Mouse (Mus musculus) testis, adult 2 months (tissue): ENCODE measurements around the gene Csrp3. TPM values are rescaled to one million over a fixed set of nuclear protein-coding genes. Genes with fewer than 3 reads are reported as not detected.

Source experiments
- H3K27ac ChIP-seq: fragments of 200-500 bp; 2 replicates; pipeline ENCODE4 v1.5.1; 2012; ENCODE audit warnings: low read depth, low read length; ENCODE audit not compliant: control insufficient read depth, insufficient read depth
- H3K27me3 ChIP-seq: fragments of 200-500 bp; 2 replicates; pipeline ENCODE4 v1.6.1; 2012; ENCODE audit warnings: mild to moderate bottlenecking, low read length, moderate library complexity; ENCODE audit not compliant: control insufficient read depth, insufficient read depth
- H3K36me3 ChIP-seq: fragments of 200-500 bp; 2 replicates; pipeline ENCODE4 v1.6.1; 2012; ENCODE audit warnings: mild to moderate bottlenecking, low read length; ENCODE audit not compliant: control insufficient read depth, insufficient read depth
- H3K4me1 ChIP-seq: fragments of 200-500 bp; 2 replicates; pipeline ENCODE4 v1.6.1; 2012; ENCODE audit warnings: low read length; ENCODE audit not compliant: control insufficient read depth, insufficient read depth
- H3K4me3 ChIP-seq: fragments of 200-500 bp; 2 replicates; pipeline ENCODE4 v1.5.1; 2012; ENCODE audit warnings: low read depth, mild to moderate bottlenecking, low read length, moderate library complexity, mixed read lengths; ENCODE audit not compliant: control insufficient read depth
- CTCF ChIP-seq: fragments of 200-500 bp; IDR thresholded peaks from 2 replicates; pipeline ENCODE4 v1.5.1; 2012; ENCODE audit warnings: low read depth, mild to moderate bottlenecking, inconsistent platforms, low read length, moderate library complexity; ENCODE audit not compliant: control insufficient read depth, insufficient read depth, insufficient replicate concordance
- POLR2A ChIP-seq: fragments of 200-500 bp; IDR thresholded peaks from 2 replicates; pipeline ENCODE4 v1.6.1; 2012; ENCODE audit warnings: low read depth, mild to moderate bottlenecking, inconsistent platforms, low read length, moderate library complexity; ENCODE audit not compliant: control insufficient read depth
- polyA plus RNA-seq: library from polyadenylated mRNA; depleted of rRNA; stranded (reverse); fragments of >200 nt; gene quantifications from 2 replicates; pipeline ENCODE4 v1.2.3, GENCODE M21; 2012

Csrp3 gene
- polyA plus RNA-seq, 1 experiment = not detected

- no peak overlapping the region for H3K27ac ChIP-seq
- H3K36me3 ChIP-seq = no peaks in the 10 kb centered on the region
- TF ChIP-seq CTCF = no peak
- no peak for TF ChIP-seq POLR2A
- H3K27me3 ChIP-seq = no peaks in the 10 kb centered on the region
- no peaks in the 10 kb centered on the region for H3K4me1 ChIP-seq
- no peak overlapping the region for H3K4me3 ChIP-seq
Measured at GRCm38 (mm10) chr7:48888751-48889150, 40.9 kb upstream of the Csrp3 start.

- H3K4me3 ChIP-seq = no peak overlapping the region
- H3K4me1 ChIP-seq = no peaks in the 10 kb centered on the region
- no peaks in the 10 kb centered on the region for H3K27me3 ChIP-seq
- no peaks in the 10 kb centered on the region for H3K36me3 ChIP-seq
- no peak overlapping the region for H3K27ac ChIP-seq
- TF ChIP-seq CTCF (no peak), POLR2A (no peak)
Measured at GRCm38 (mm10) chr7:48887973-48888372, 40.1 kb upstream of the Csrp3 start.

GRCm38 (mm10) chr7:48884266-48884611, 36.4 kb upstream of the Csrp3 start:
- H3K36me3 ChIP-seq = no peaks in the 10 kb centered on the region
- H3K27me3 ChIP-seq = no peaks in the 10 kb centered on the region
- H3K4me1 ChIP-seq = peaks cover 15% of the 10 kb centered on the region
- no peak overlapping the region for H3K27ac ChIP-seq
- H3K4me3 ChIP-seq = no peak overlapping the region
- TF ChIP-seq CTCF (no peak), POLR2A (no peak)

- no peak overlapping the region for H3K4me3 ChIP-seq
- no peak overlapping the region for H3K27ac ChIP-seq
- H3K36me3 ChIP-seq = no peaks in the 10 kb centered on the region
- TF ChIP-seq CTCF (no peak), POLR2A (no peak)
- peaks cover 15% of the 10 kb centered on the region for H3K4me1 ChIP-seq
- no peaks in the 10 kb centered on the region for H3K27me3 ChIP-seq
Measured at GRCm38 (mm10) chr7:48883525-48884265, 35.9 kb upstream of the Csrp3 start.

- peaks cover 15% of the 10 kb centered on the region for H3K4me1 ChIP-seq
- no peaks in the 10 kb centered on the region for H3K36me3 ChIP-seq
- H3K4me3 ChIP-seq = peak overlapping the region; percentile 78
- no peak overlapping the region for H3K27ac ChIP-seq
- no peak for TF ChIP-seq POLR2A
- TF ChIP-seq CTCF = no peak
- no peaks in the 10 kb centered on the region for H3K27me3 ChIP-seq
Measured at GRCm38 (mm10) chr7:48881971-48882609, 34.3 kb upstream of the Csrp3 start.

GRCm38 (mm10) chr7:48881486-48881885, 33.7 kb upstream of the Csrp3 start, which contains the start of gene E2f8:
TSS of gene E2f8 (minus strand) at chr7:48881596.
- H3K27ac ChIP-seq = no peak within 1 kb of the TSS; the same call in 1 of the 2 replicates
- TF ChIP-seq POLR2A (no peak), CTCF (no peak)
- no peaks in the 10 kb centered on the region for H3K36me3 ChIP-seq
- peaks cover 15% of the 10 kb centered on the region for H3K4me1 ChIP-seq
- H3K4me3 ChIP-seq = peak within 1 kb of the TSS; percentile 87
- no peaks in the 10 kb centered on the region for H3K27me3 ChIP-seq

GRCm38 (mm10) chr7:48880591-48881481, 33.0 kb upstream of the Csrp3 start:
- no peaks in the 10 kb centered on the region for H3K27me3 ChIP-seq
- no peak overlapping the region; the same call in 1 of the 2 replicates for H3K27ac ChIP-seq
- TF ChIP-seq CTCF (no peak), POLR2A (no peak)
- H3K4me3 ChIP-seq = peak overlapping the region; percentile 87
- no peaks in the 10 kb centered on the region for H3K36me3 ChIP-seq
- H3K4me1 ChIP-seq = peaks cover 15% of the 10 kb centered on the region
